Mouse (Mus musculus) erythroid progenitor cell, adult 5-6 weeks (primary cell): ENCODE results near the gene Secisbp2. TPM values are rescaled to one million over a fixed set of nuclear protein-coding genes. Genes with fewer than 3 reads are reported as not detected.
A peak's percentile ranks its signal among the peaks of the same experiment; 100 is the strongest.
"Not testable (repeated sequence)": the region's sequence is repeated elsewhere in the genome, so short reads cannot be mapped to it uniquely, and the experiment has no call there.

Experiments
- ATAC-seq: replicated peaks from 2 replicates; pipeline ENCODE4 v1.8.0; 2016; ENCODE audit warnings: moderate number of reproducible peaks, mild to moderate bottlenecking, moderate TSS enrichment, inconsistent platforms; ENCODE audit not compliant: poor library complexity, low FRiP score, severe bottlenecking
- total RNA-seq, 2 experiments: library from RNA; stranded (forward) in 1 of 2; stranded (reverse) in 1 of 2; fragments of 150-400 nt in 1 of 2; fragments of 186-747, 209-891 nt in 1 of 2; gene quantifications; 2 replicates each; pipeline versions ENCODE4 v1.2.3 to v1.2.4; 2015 to 2017; ENCODE audit warnings: low replicate concordance in 2 of 2

Secisbp2 gene
- 24.1 and 28.9 TPM in 2 replicates for total RNA-seq (2015; ENCODE audit: low replicate concordance)
- 27.6 and 31.5 TPM in 2 replicates for total RNA-seq (2017; ENCODE audit: low replicate concordance)

DNA sequence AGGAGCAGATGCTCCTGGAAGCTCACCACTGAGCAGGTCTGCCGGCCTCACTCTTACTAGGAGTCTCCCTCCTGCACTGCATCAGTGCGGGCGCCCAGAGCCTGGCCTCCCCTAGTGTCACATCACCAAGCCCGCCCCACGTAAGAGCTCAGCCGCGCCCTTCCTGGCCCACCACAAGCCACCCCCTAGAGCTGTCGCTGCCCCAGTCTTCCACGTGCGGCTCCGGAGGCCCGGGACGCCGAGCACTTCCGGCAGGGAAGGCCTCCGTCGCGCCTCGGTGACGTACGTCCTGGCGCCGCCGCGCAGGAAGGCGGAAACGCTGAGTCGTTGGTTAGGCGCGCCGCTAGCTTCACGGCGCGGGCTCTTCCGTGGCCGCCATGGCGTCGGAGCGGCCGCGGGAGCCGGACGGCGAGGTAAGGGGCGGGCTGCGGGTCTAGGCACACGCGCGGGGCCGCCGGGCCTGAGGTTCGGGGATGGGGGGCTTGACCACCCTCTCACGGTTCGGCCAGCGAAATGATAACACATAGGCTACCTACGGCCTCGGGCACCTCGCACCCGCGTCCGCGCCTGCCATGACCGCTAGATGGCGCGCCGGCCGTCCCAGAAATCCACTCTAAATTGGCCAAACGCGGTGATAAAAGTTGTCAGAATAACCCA lies at the start of gene Secisbp2:
Secisbp2 (plus strand) TSS at position 290 of the 657 bp plus-strand sequence.
- peak; percentile 89 for ATAC-seq

DNA sequence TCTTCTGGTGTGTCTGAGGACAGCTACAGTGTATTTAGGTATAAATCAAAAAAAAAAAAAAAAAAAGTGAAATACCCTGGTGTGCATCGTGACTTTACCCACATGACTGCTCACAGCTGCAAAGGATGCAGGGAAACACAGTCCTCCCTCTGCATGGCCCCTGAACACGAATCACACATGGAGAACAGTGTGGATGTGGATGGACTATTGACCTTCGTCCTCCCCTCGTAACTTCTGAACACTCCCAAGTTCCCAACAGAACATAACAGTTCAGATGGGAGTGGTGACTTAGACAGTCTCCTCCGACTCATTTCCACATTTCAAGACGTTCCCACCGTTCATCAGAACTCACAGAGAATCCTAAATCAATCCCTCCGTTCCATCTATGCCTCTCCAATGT lies 48.7 kb upstream of the Secisbp2 start:
- ATAC-seq, result no peak

DNA sequence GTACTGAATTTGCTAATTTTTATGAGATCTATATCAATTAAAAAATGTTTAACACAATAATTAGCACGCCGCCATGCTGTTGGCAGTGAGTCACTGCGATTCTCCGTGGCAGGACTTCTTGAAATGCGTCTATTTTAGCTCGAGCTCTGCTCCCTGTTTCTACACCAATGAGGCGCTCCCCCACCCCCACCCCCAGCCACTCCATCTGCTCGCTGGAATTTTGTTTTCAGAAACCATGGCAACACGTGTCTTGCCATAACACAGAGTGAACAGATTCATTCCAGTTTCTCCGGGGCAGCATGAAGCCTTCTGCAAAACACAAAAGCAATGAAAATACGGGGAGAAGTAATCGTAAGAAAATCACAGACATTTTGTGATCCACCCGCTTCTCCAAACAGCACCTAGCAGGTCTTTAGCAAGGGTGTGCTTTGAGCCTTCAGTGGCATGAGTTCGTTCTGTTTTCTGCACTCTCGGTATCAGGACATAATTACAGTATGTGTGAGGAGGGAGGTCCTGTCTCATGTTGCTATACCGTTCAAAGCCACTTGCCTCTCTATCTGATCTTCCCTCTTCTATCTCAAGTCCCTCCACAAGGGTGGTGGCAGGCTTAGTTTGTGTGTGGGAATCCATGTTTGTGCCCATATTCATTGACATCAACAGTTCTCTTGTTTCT lies 48.1 kb upstream of the Secisbp2 start:
- no peak for ATAC-seq

DNA sequence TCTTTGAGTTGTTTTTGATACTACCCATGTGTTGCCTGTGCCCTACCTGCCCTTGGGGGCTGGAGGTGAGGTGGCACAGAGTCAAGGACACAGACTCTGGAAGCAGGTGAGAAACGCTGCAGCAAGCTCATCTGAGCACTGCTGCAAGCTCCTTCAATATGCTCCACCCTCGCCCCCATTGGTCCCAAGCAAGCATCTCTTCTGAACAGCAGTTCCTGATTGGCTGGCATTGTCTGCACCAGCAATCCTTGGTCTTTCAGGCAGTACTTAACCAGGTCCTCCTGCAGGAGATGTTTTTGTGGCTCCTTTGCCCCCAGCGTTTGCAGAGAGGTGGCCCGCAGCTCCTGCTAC lies 47.6 kb upstream of the Secisbp2 start:
- ATAC-seq, result no peak

DNA sequence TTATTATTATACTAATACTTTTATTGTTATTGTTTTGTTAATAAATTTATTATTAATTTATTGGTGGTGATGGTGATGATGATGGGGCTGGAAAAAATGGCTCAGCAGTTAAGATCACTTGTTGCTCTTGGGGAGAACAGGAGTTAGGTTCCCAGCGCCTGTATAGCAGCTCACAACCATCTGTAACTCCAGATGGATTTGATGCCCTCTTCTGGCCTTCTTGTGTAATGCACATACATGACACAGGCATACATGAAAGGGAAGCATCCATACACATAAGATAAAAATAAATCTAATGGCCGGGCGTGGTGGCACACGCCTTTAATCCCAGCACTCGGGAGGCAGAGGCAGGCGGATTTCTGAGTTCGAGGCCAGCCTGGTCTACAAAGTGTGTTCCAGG lies 42.3 kb upstream of the Secisbp2 start:
- no peak for ATAC-seq

DNA sequence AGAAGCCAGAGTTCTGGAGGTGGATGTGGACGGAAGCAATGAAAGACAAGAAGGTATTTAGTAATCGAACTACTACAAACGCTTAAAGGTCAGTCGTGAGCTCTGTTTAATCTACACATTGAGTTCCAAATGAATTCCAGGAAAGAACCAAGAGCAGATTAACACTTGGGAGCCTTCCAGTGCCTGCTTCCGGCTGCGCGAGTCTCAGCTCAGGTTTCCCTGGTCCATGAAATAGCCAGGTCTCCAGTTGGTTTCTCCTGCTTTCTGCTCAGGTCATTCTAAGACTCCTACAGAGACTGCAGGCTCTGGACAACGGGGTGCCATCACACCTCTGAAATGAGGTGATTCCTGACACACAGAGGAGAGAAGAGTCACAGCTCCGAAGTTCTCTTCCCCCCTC lies 40.4 kb upstream of the Secisbp2 start:
- no peak for ATAC-seq

DNA sequence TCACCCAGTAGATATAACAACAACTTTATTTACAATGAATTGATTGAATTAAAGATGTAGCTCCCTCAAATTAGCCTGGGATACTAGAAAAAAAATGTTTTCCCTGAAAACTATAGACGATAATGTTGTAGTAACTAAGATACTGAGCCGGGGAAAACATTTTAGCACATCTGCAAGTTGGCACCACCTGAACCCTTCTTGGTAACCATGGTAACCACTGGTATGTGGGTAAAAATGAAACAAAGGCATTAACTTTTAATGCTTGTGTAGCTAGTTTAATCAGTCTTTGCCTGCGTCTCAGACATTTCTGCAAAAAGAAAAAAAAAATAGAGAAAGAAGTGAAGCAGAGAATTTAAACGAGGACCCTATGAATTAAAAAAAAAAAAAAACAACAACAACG lies 40.0 kb upstream of the Secisbp2 start:
- no peak for ATAC-seq

DNA sequence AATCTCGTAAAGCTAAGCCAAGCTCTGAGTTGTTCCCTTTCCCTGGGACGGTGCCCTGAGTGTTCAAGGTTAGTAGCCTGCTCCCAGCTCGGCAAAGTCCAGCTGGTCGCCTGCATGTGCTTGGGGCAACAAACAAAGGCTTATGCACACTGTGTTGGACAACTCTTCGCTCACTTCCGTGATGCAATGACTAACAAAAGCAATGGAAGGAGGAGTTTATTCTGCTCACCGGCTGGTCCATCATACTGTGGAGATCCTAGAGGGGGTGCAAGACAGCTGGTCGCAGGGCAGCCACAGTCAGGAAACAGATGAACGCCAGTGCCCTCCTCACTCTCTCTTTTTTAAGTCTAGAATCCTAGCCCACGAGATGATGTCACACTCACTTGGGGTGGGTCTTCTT lies 35.7 kb upstream of the Secisbp2 start:
- no peak for ATAC-seq

DNA sequence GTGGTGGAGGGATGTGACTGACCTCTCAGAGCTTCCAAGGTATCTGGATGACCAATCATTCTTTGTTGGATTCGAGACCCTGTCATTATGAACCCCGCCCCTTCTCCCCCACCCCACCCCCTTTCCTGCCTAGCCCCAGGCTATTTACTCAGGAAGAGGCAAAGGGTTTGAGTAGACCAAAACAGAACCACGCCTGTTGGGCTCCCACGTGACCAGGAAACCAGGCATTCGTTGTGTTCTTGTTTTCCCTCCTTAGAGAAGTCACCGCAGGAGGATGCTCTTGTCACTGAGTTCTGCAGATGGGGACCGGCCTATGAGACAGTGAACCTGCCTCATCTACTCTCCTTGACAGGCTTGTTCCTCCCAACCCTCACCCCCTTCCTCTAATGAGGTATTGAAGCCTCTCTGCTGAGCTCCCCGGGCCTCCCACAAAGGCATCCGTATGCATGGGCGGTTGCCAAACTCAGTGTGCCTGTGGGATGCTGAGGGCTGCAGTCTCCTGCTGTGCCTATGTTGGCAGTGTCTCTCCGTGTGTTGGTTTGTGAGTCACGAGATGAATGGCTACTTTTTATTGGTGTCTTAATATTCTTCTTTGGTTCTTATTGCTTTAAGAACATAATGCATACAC lies 35.0 kb upstream of the Secisbp2 start:
- ATAC-seq, result no peak

DNA sequence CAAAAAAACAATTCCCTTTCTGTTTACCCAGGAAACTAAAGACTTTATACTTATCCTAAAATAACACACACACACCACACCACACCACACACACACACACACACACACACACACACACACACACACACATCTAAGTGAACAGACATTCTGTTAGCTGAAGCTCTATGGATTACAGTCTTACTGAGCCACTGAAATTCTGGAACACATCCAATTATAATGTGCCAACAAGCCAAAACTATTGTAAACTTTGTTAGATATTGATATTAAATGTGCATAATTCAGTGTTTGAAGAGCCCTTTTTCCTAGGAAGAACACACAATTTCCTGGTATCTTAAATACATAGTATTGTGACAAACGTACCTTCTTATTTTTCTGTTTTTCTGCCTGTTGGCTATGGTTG lies 34.2 kb upstream of the Secisbp2 start:
- no peak for ATAC-seq

DNA sequence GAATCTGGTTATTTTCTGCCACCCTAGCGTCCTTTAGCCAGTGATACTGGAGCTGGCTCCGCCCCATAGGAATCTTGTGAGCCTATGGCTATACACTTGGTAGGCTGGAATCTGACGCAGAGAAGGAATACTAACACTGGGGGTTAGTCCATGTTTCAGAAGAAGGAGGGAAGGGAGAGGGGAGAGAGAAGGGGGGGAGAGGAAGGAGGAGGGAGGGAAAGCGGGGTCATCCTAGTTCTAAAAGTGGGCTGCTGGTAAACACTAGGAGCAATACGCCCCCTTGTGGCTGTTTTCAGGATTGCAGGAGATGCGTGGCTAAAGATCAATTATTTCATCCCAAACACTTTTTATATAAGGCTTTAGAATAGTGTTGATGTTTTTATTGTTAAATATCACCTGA lies 33.6 kb upstream of the Secisbp2 start:
- 0 out of 2 replicates have a peak, but pooled peaks have one; percentile 25 for ATAC-seq

DNA sequence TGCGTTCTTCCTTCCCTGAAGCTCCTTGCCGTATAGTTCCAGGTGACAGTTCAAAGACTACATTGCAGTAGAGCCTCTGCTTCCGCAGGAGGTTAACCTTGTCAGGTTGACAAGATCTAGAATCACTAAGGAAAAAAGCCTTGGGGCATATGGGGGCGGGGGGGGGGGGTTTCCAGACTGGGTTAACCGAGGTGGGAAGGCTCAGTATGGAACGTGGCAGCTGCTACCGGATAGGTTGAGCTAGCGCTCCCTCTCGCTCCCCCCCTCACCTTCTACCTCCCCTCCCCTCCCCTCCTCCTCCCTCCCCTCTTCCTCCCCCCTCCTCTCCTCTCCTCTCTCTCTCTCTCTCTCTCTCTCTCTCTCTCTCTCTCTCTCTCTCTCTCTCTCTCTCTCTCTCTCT lies 32.9 kb upstream of the Secisbp2 start:
- ATAC-seq, result no peak

DNA sequence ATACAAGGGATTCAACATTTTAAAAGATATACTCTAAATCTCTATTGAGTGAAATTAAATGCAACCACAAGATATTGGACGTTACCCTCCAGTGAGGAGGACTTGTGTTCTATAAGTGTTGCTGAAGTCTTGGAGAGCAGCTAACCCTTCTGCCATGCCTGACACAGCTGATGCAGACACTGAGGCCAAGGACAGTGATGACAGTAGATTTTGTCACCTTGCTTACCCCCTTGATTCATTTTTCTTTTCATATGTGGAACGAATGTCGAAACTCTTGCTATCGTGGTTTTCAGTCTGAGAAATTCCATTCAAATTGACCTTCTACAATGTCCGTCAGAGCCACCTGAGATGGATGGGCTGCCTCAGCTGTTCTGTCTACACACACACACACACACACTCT lies 28.9 kb upstream of the Secisbp2 start:
- ATAC-seq, result no peak

DNA sequence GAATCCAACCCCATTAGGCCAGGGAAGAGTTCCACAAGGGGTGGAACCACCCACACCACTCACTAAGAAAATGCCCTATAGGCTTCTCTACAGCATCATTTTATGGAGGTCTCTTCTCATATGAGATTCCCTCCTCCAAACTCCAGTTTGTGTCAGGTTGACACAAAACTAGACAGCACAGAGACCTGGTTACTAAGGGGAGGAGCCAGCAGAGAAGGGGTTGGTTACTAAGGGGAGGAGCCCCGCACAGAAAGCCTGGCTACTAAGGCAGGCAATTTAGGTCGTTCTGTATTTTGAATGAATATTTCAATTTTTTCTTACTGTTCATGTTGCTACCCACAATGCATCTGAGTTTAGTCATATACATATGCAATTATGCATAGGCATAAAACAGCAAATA lies 27.8 kb upstream of the Secisbp2 start:
- ATAC-seq, result no peak

DNA sequence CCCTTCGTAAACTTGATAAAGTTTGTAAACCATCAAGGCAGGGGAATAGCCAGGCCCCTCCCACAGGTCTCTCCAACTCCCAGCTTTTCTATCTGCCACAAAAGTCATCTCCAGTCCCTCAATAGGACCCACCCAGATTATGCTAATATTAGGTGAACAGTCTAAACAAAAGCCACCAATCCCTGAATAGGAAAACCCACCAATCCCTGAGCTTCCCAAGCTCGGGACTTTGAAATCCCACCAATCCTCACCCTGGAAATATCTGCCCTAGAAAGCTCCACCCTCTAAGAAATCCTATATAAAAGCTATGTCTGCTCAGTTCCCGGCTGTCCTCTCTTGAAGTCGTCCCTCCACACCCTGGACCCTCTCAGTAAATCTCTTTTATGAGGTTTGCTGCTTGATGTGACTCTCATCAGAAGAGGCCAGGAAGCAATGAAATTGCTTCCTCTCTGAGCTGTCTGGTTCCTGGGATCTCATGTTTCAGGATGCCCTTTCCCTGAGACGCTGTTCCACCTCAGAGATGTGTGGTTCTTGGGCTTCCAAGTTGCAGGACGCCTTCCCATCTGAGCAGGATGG lies 23.1 kb upstream of the Secisbp2 start:
- ATAC-seq, result no peak

DNA sequence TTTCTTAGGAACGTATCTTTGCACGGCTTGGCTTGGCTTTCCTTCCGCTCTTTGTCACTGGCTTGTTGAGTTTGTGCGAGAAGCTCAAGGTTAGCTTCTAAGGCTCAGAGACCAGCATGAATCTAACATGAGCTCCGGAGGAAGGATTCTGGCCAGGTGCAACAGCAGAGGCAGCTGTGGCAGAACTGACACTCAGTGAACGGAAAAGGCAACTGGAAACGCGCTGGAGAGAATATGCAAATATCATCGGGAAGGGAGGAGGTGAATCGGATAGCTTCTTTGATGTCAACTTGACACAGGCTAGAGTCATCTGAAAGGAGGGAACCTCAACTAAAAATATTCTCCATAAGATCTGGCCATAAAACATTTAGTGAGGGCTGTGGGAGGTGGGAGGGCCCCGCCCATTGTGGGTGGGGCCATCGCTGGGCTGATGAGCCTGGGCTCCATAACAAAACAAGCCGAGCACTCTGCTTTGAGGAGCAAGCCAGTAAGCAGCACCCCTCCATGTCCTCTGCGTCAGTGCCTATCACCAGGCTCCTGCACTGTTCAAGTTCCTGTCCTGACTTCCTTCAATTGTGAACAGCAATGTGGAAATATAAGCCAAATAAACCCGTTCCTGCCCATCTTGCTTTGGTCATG lies 20.0 kb upstream of the Secisbp2 start:
- ATAC-seq, result no peak

DNA sequence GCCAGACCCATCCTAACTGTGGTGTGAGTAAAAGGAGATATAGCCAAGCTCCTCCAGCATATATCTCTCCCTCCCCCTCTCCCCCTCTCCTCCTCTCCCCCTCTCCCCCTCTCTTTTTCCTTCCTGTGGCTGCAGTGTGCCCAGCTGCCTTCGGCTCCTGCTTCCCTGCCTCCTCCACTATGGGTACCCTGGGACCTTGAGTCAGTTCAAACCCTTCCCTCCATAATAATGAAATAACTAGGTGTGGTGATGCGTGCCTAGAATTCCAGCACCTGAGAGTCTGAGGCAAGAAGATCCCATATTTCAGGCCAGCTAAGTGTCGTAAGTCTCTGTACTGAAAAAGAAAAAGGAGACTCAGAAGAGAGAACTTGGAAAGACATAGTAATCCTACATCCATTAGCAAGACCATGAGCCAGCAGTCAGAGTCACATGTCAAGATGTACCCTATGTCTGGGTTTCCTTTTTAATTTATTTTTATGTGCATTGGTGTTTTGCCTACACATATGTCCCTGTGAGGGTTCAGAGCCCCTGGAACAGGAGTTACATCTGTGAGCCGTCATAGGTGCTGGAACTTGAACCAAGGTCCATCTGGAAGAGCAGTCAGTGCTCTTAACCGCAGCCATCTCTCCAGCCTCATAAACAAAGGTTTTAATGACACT lies 18.8 kb upstream of the Secisbp2 start:
- no peak for ATAC-seq

DNA sequence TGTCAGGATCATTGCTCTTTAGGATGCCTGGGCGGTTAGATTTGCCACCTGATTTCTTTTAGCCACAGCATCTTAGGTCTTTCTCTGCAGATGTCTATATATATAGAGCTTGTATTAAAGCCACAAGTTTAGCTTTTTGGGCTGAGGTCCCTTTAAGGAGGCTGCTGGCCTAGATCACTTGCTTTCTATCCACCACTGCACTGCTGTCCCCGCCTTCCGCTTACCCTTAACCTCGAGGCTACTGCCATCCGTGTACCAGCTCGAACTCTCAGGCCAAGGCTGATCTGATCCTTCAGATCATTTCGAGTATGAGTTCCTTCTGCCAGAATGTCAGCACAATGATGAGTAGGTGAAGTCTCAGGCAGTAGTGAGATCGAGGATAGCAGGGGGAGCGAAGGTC lies 16.1 kb upstream of the Secisbp2 start:
- not testable (repeated sequence) for ATAC-seq

DNA sequence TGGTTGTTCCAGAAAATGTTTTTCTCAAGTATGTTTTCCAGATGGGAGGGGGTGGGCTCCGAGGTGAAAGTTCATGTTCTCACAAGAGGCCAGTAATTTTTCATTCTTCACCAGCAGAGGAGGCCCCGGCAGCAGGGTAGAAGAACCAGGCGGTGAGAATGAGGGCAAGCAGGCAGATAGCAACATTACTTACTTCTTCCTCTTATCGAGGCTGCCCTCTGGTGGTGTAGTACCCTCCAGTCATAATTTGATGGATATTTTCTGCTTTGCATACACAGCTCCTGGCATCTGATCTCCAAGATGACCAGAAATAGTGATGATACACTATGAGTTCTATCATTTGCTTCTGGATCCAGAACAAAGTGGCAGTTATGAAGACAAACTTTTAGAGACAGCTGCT lies 12.5 kb upstream of the Secisbp2 start:
- peak; percentile 61; the same call in 1 of the 2 replicates for ATAC-seq

DNA sequence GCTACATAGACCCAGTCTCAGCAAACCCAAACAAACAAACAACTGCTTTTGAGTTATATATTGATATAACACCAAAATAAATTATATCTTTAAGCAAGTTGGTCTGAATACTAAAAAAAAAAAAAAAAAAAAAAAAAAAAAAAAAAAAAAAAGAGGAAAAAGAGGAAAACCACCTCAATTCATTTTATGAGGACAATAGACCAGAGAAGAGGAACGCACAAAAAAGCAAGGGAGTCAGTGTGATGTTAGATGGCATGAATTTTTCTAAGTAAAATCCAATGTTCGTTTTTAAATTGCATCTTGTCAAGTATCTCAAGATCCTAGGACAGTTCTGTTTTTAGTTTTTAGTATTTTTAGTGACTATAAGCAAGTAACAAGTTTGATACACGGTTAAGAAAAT lies 10.1 kb upstream of the Secisbp2 start:
- ATAC-seq, result no peak
